Mouse (Mus musculus) common myeloid progenitor, adult 5-6 weeks (primary cell): ENCODE data around the gene Pik3c2a. TPM values are rescaled to one million over a fixed set of nuclear protein-coding genes. Genes with fewer than 3 reads are reported as not detected.
A peak's percentile ranks its signal among the peaks of the same experiment; 100 is the strongest.

Experiments used
- ATAC-seq: replicated peaks from 2 replicates; pipeline ENCODE4 v1.8.0; 2016; ENCODE audit warnings: low read depth, mild to moderate bottlenecking, moderate TSS enrichment, inconsistent platforms; ENCODE audit not compliant: poor library complexity, severe bottlenecking
- total RNA-seq: library from RNA; stranded (forward); fragments of 200-1000, 187-1606 nt; gene quantifications from 2 replicates; pipeline ENCODE4 v1.2.3, GENCODE M21; 2017

Pik3c2a gene
- total RNA-seq, 1 experiment from 2014 or later: 6.4 TPM

- ATAC-seq: no peak
Measured at GRCm38 (mm10) chr7:116301661-116302311, 141.5 kb downstream of the Pik3c2a start.

DNA sequence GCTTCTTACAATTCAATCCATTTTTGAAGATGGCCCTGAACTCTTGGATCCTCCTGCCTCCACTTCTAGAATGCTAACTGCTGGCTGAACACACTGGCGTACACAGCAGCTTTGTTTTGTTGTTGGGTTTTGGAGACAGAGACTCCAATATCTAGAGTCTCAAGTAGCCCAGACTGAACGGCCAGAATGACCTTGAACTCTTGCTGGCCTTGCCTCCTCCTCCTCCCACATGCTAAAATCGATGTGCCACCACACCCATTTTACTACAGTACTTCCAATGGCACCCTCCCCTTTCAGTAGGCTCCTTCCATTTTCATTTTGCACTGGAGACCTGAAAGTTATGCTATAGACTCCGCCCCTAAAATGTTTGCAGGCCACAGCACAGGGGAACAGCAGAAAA is 142.1 kb downstream of the Pik3c2a start:
- ATAC-seq: no peak

DNA sequence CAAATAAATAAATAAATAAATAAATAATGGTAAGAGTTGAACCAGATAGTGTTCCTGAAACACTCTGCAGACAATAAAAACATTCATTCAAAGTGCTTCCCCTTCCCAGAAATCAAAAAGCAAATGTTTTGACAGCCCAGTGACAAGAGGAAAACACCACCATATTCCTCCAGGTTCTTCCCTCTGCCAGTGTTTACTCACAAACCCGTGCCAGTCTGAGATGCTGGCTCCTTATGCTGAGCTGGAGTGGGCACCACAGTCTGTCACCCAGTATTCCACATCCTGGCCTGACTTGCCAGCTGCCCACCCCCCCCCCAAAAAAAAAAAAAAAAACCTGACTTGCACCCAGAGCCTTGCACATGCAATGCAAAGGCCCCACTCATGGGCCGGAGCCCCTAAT is 144.4 kb downstream of the Pik3c2a start:
- ATAC-seq: no peak

DNA sequence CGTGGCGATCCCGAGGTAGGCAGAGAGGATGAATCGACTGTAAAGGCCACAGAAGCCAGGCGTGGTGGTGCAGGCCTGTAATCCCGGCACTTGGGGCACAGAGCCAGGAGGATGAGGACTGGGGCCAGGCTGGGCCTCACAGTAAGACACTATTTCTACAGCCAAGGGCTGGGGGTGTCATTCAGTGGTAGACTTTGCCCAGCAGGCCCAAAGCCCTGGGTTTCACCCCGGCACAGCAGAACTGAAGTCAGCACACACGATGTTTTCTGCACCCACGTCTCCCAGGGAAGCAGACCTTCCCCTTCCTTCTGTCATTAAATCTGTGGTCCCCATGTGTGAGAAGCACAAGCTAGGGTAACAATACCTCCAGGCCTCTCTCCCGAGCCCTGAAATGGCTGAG is 144.9 kb downstream of the Pik3c2a start:
- ATAC-seq: no peak

DNA sequence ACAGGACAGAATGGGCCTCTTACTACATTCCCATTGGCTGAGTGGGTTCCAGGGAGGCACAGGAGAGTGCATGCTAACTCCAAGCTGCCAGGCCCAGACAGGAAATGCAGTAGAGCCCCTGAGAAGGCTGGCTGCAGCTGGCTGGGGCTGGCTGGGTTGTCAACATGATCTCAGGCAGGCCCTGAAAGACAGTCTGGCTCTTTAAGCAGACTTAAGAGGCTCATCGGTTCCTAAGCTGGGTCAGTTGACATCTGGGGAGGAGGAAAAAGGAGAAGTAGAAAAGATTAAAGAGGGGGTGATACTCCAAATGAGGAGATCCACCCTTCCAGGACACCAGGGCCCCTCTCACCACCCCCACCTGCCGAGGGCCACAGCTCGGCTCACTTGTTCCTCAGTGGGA is 148.3 kb downstream of the Pik3c2a start:
- peak; percentile 57 for ATAC-seq

GRCm38 (mm10) chr7:116292377-116292776 is 150.9 kb downstream of the Pik3c2a start:
- no peak for ATAC-seq

DNA sequence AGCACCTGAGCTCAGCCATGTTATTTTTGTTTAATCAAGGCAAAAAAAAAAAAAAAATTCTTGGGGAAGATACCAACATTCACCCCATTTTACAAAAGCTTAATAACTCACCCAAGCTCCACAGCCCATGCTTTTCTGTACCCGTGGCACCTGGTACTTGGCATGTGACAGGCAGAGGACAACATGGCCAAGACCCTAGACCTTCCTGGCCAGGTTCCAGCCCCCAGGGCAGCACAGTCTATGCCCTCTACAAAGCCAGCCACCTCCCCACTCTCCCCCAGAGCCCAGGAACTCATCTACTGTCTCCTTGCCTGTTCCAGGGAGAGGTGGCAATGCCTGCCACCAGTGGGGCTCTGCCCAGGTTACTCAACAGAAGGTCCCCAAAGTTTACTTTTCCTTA is 152.7 kb downstream of the Pik3c2a start:
- ATAC-seq: no peak

DNA sequence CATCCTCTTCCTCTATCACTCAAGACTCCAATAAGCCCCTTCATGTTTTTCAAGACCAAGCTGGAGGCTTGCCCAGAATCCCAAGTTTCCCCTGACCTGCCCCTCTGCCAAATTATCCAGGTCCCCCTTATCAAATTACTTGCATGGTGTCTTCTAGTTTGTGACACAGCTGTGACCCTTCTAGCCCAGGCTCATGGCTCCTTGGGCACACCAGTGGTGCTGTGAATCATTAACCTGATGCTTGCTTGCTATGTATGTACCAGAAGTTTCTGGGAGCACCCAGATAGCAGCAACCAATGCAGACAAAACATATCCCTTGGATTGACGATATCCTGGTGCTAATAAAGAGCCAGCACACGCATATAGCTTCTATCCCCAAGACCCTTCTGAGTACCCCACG is 154.3 kb downstream of the Pik3c2a start:
- ATAC-seq: no peak

- ATAC-seq: no peak
Measured at GRCm38 (mm10) chr7:116287959-116288358, 155.3 kb downstream of the Pik3c2a start.

Other genes starting within 250 kb of the Pik3c2a start
- 1.3 and 3.3 TPM in 2 replicates for gene Plekha7, start 135.1 kb downstream of the Pik3c2a start, total RNA-seq
- gene Rps13, start 109.3 kb downstream of the Pik3c2a start, total RNA-seq: 3,813 and 4,005 TPM in 2 replicates
- 7.7 and 14.3 TPM in 2 replicates for gene Nucb2, start 60.9 kb upstream of the Pik3c2a start, total RNA-seq